Mouse (Mus musculus) adrenal gland (tissue): ENCODE measurements at regions not wholly inside any gene's neighbourhood (a gene's known extent, or its start where the extent isn't known, plus 50 kb on each side); places are given as distances from the start of the nearest gene placed in this dataset.

ENCODE experiments used
- intact Hi-C: fragments of 180-260 bp; cut with DNase I; formaldehyde crosslinking; loops from one replicate; pipeline ENCODE4 v1.15.1; 2025

DNA sequence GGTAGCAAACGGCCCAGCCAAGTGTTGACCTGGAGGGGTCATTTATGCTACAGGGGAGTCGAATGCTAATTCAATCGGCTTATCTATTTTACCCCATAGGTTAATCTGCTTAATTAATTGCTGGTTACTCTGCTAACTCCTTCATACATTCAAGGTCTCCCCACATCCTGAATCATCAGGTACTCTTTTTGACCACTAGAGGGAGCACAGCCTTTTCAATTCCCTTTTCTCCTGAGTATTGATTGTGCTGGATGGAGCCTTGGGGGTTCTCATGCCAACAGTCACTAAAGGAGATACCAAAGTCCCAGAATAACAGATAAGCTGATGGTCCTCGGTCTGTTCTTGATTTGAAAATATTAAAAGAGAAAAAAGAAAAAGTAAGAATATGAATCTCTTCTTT lies 126.8 kb downstream of the Polr2m start:
- intact Hi-C loops = loop anchor here (2.0 to 10.0 kb wide), 2 partner anchors 88 to 256 kb away; no protein-coding TSS in a partner anchor

DNA sequence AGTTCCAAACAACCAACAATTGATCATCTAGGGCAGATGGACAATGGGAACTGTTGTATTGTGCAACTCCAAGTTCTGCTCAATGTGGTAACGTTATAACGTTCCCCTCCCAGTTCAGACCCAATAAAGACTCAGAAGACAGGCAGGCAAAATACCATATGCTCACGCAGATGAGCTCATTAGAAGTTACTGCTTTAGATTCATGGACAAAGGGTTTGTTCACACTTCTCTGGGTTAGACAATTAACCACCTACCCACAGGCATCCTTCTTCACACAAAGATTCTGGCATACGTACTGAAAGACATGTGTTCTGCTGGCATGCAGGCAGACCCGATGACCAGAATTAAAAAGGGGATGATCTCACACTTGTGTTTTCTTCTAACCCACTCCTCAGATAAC lies 130.0 kb downstream of the Polr2m start:
- intact Hi-C loops = loop anchor here (10.0 kb wide), 1 partner anchor 259 kb away; no protein-coding TSS in a partner anchor
